Mouse (Mus musculus): ENCODE measurements around the gene Csk. TPM values are rescaled to one million over a fixed set of nuclear protein-coding genes. Genes with fewer than 3 reads are reported as not detected.

Csk gene
- total and polyA plus RNA-seq, 2 experiments from 2014 or later, result 10.8 to 54.2 TPM

DNA sequence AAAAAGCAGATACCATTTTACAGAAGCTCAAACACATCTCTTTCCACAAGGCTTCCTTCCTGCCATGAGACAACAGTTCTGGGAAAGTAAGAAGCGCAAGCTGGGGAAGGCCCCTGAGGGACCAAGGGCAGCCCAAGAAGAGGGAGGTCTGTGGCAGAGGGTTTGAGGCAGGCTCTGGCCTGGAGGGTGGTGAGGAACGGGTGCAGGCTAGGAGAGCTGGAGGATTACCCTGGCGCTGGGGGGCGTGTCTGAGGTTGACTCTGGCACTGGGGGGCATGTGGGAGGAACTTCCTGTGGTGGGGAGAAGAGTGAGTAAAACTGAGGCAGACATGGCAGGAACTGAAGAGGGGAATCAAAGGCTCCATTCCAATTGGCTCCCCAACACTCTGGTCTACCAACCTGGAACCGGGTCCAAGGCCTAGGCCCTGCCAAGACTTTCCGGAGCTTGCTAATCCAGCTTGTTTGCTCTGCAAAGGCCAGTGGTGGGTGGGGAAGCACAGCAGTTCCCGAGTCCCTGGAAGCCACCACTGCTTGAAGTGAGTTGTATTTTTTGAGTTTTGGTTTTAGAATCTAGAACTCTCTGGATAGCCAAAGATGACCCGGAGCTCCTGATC, 35.8 kb downstream of the Csk start:
- no peak for TF ChIP-seq EP300 (IDR thresholded peaks at IDR 0.05; ENCODE audit: low read depth)
- no peak for TF ChIP-seq CTCF (IDR thresholded peaks at IDR 0.05; ENCODE audit: low read depth)
- WGBS, result 72% methylated on average over 8 of the region's 8 CpGs
- no peak for ATAC-seq (ENCODE audit: insufficient read depth, low read depth)

GRCm38 (mm10) chr9:57614786-57615185, 38.6 kb downstream of the Csk start:
- no peak overlapping the region for H3K9ac ChIP-seq (replicated peaks; ENCODE audit: low read depth, low read length)
- WGBS, result 44% methylated on average over 4 of the region's 4 CpGs
- no peaks in the 10 kb centered on the region for H3K27me3 ChIP-seq (ENCODE audit: control insufficient read depth, insufficient read depth, low read length)
- ATAC-seq (ENCODE audit: insufficient read depth, low read depth), result peak; percentile 24; the same call in 1 of the 2 replicates
- TF ChIP-seq EP300 (IDR thresholded peaks at IDR 0.05; ENCODE audit: low read depth) (no peak), CTCF (IDR thresholded peaks at IDR 0.05; ENCODE audit: low read depth) (no peak)
- 0 out of 2 replicates have a peak, but pooled peaks cover 4% of the 10 kb centered on the region for H3K4me1 ChIP-seq (ENCODE audit: control insufficient read depth, insufficient read depth)
- no peak for DNase-seq (ENCODE audit: low spot score)
- H3K36me3 ChIP-seq (replicated peaks; ENCODE audit: control insufficient read depth, insufficient read depth, low read length), result no peaks in the 10 kb centered on the region
- H3K4me2 ChIP-seq (ENCODE audit: low read depth, low read length), result no peak overlapping the region
- H3K9me3 ChIP-seq (replicated peaks; ENCODE audit: control insufficient read depth, low read length), result no peaks in the 10 kb centered on the region
- H3K27ac ChIP-seq (ENCODE audit: low read depth), result 0 out of 2 replicates have a peak overlapping the region, but pooled peaks have one; percentile 41
- no peak overlapping the region for H3K4me3 ChIP-seq (ENCODE audit: low read depth, low read length)

More for the DNA sequence above, 35.8 kb downstream of the Csk start:
- Histone ChIP-seq H3K36me3 (replicated peaks; ENCODE audit: control insufficient read depth, insufficient read depth, low read length) (no peaks in the 10 kb centered on the region), H3K9ac (replicated peaks; ENCODE audit: low read depth, low read length) (no peak overlapping the region), H3K9me3 (replicated peaks; ENCODE audit: control insufficient read depth, low read length) (no peaks in the 10 kb centered on the region), H3K4me3 (ENCODE audit: low read depth, low read length) (no peak overlapping the region), H3K4me1 (ENCODE audit: control insufficient read depth, insufficient read depth) (0 out of 2 replicates have a peak, but pooled peaks cover 4% of the 10 kb centered on the region), H3K27ac (ENCODE audit: low read depth) (no peak overlapping the region), H3K27me3 (ENCODE audit: control insufficient read depth, insufficient read depth, low read length) (no peaks in the 10 kb centered on the region), H3K4me2 (ENCODE audit: low read depth, low read length) (no peak overlapping the region)
- DNase-seq (ENCODE audit: low spot score), result no peak

GRCm38 (mm10) chr9:57613975-57614374, 39.5 kb downstream of the Csk start:
- H3K9me3 ChIP-seq (replicated peaks; ENCODE audit: control insufficient read depth, low read length), result no peaks in the 10 kb centered on the region
- H3K9ac ChIP-seq (replicated peaks; ENCODE audit: low read depth, low read length), result no peak overlapping the region
- H3K36me3 ChIP-seq (replicated peaks; ENCODE audit: control insufficient read depth, insufficient read depth, low read length), result no peaks in the 10 kb centered on the region
- 62% methylated on average over 7 of the region's 7 CpGs for WGBS
- TF ChIP-seq CTCF (IDR thresholded peaks at IDR 0.05; ENCODE audit: low read depth) (no peak), EP300 (IDR thresholded peaks at IDR 0.05; ENCODE audit: low read depth) (no peak)
- ATAC-seq (ENCODE audit: insufficient read depth, low read depth), result no peak
- no peak overlapping the region for H3K27ac ChIP-seq (ENCODE audit: low read depth)
- no peak overlapping the region for H3K4me3 ChIP-seq (ENCODE audit: low read depth, low read length)
- 0 out of 2 replicates have a peak, but pooled peaks cover 4% of the 10 kb centered on the region for H3K4me1 ChIP-seq (ENCODE audit: control insufficient read depth, insufficient read depth)
- H3K4me2 ChIP-seq (ENCODE audit: low read depth, low read length), result no peak overlapping the region
- H3K27me3 ChIP-seq (ENCODE audit: control insufficient read depth, insufficient read depth, low read length), result no peaks in the 10 kb centered on the region
- DNase-seq (ENCODE audit: low spot score), result no peak

DNA sequence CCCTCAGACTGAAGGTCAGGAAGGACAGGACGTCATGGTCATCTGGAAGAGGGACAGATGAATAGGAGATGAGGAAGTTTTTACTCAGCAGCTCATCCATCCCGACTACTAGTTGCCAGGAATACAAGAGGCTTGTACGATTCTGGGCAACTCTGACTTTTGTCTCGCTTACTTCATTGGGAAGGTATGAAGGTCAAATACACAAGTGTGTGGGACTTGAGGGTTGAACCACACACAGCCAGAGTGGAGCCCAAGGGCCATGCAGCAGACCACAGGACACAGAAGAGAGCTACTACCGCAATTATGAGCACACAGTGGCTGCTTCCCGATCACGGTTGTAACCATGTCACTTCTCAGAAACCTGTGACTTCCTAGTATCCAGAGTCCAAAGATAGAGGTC, 40.8 kb downstream of the Csk start:
- WGBS, result 44% methylated on average over 7 of the region's 7 CpGs

GRCm38 (mm10) chr9:57610359-57610826, 43.0 kb downstream of the Csk start:
- H3K36me3 ChIP-seq (replicated peaks; ENCODE audit: control insufficient read depth, insufficient read depth, low read length), result no peaks in the 10 kb centered on the region
- DNase-seq (ENCODE audit: low spot score) (no peak), ATAC-seq (ENCODE audit: insufficient read depth, low read depth) (no peak)
- TF ChIP-seq EP300 (IDR thresholded peaks at IDR 0.05; ENCODE audit: low read depth) (no peak), CTCF (IDR thresholded peaks at IDR 0.05; ENCODE audit: low read depth) (no peak)
- no peak overlapping the region for H3K27ac ChIP-seq (ENCODE audit: low read depth)
- peaks cover 24% of the 10 kb centered on the region for H3K27me3 ChIP-seq (ENCODE audit: control insufficient read depth, insufficient read depth, low read length)
- no peak overlapping the region for H3K4me3 ChIP-seq (ENCODE audit: low read depth, low read length)
- 0 out of 2 replicates have a peak, but pooled peaks cover 4% of the 10 kb centered on the region for H3K4me1 ChIP-seq (ENCODE audit: control insufficient read depth, insufficient read depth)
- 49% methylated on average over 3 of the region's 3 CpGs for WGBS
- no peak overlapping the region for H3K9ac ChIP-seq (replicated peaks; ENCODE audit: low read depth, low read length)
- H3K9me3 ChIP-seq (replicated peaks; ENCODE audit: control insufficient read depth, low read length), result no peaks in the 10 kb centered on the region
- H3K4me2 ChIP-seq (ENCODE audit: low read depth, low read length), result no peak overlapping the region

More for the DNA sequence above, 40.8 kb downstream of the Csk start:
- H3K27ac ChIP-seq (ENCODE audit: low read depth), result no peak overlapping the region
- DNase-seq (ENCODE audit: low spot score) (no peak), ATAC-seq (ENCODE audit: insufficient read depth, low read depth) (peak; percentile 55; the same call in 1 of the 2 replicates)
- no peak overlapping the region for H3K4me2 ChIP-seq (ENCODE audit: low read depth, low read length)
- peaks cover 6% of the 10 kb centered on the region; the same call in 1 of the 2 replicates for H3K27me3 ChIP-seq (ENCODE audit: control insufficient read depth, insufficient read depth, low read length)
- no peaks in the 10 kb centered on the region for H3K9me3 ChIP-seq (replicated peaks; ENCODE audit: control insufficient read depth, low read length)
- TF ChIP-seq EP300 (IDR thresholded peaks at IDR 0.05; ENCODE audit: low read depth) (no peak), CTCF (IDR thresholded peaks at IDR 0.05; ENCODE audit: low read depth) (no peak)
- H3K9ac ChIP-seq (replicated peaks; ENCODE audit: low read depth, low read length), result no peak overlapping the region
- H3K4me1 ChIP-seq (ENCODE audit: control insufficient read depth, insufficient read depth), result 0 out of 2 replicates have a peak, but pooled peaks cover 4% of the 10 kb centered on the region
- H3K36me3 ChIP-seq (replicated peaks; ENCODE audit: control insufficient read depth, insufficient read depth, low read length), result no peaks in the 10 kb centered on the region
- H3K4me3 ChIP-seq (ENCODE audit: low read depth, low read length), result no peak overlapping the region
